Mouse (Mus musculus) spleen, postnatal 14 days (tissue): ENCODE measurements around the gene Nap1l4.

Source experiments
- DNase-seq, 2 experiments: peaks; one replicate each; pipeline ENCODE4 v3.0.0; 2021 to 2022; ENCODE audit warnings: low spot score in 2 of 2

Nap1l4 gene

DNA sequence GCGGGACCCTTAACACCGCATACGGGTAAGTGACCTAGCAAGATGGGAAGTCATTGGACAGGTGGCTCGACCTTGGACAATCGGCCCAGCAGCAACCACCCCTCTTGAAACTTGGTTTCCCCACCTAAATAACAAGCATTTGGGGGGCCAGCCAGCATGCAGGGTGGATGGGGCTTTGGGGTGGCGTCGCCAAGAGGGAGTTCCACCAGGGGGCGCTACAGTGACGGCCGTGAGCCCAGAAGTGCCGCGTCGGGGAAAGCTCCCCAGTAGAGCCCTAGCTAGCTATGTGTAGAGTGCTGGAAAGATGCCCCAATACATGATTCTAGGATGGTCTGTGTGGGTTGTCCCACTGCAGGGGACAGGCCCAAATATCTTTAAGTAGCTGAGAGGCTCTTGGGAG lies 68.4 kb downstream of the Nap1l4 start:
- DNase-seq, result peak; percentile 33 to 60

DNA sequence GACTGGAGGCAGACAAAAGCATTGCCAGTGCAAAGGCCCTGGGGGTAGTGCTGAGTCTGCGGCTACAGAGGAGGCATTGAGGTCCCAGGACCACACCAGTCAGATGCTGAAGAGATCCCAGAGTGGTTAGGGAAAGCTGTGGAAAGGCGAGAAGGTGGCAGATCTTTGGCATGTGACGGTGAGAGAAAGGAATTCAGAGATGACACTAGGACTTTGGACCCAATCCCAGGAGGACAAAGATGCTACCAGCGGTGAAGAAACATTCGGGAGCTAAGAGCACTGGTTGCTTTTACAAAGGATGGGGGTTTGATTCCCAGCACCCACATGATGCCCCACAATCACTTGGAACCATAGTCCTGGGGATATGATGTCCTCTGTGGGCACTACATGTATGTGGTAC lies 71.1 kb downstream of the Nap1l4 start:
- DNase-seq, result no peak

DNA sequence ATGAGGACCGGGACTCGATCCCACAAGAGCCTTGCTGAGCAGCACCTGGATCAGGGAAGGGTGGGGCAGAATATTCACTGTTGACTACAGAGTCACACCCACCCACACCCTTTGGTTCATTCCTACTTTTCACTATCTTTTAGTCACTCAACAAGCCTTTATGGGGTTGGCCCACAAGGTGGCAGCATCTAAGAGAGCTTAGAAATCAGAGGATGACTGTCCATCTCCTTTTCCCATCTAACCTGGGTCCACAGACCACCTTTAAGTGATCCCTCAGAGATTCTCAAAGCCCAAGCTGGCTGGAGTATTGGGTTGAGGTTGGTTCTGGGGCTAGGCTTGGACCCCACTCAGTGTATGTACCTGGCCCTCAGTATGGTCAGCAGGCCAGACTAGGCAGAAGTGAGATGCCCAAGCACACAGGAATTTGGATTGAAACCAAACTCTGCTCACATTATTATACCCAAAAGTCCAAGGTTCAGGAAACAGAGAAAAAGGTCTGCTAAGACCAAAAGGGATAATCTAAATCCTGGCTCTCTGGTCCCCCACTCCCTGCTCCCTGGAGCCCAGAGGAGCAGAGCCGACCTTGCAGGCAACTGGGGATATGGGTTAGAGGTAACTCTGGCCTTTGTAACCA lies 72.1 kb downstream of the Nap1l4 start:
- DNase-seq, result no peak

DNA sequence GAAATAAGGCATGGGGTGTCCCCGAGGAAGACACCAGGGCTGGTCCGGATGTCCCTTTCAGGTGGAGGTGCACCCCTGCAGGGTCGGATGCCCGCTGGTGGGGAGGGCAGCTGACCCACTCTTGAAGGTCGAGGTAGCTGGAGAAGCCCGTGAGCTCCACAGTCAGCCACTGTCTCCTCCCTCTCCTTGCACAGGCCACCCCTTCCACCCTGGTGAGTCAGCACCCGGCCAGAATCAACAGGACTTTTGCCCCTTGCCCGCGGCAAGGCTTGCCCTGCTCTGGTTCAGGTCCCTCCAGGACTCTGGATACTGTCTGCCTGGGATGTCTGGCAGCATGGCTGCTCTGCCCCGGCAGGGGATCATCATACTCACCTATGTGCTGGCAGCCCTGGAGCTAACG lies 73.0 kb downstream of the Nap1l4 start:
- DNase-seq, result no peak

DNA sequence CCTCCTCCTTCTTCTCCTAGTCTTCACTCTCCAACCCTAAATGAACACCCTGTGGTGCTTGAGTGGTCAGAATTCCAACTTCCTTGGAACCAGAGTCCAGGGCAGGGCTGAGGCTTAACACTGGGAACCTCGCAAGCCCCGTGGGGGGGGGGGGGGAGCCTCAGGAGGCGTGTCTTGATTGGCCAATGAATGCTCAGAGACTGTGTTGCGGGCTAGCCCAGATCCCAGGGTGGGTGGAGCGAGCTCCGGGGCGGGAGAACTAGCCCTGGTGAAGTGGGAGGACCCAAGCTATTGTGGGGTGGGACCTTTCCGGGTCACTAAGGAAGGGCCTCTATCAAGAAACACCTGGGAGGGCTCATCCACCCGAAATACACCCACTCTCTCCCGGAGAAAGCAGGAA lies 74.1 kb downstream of the Nap1l4 start:
- no peak for DNase-seq

DNA sequence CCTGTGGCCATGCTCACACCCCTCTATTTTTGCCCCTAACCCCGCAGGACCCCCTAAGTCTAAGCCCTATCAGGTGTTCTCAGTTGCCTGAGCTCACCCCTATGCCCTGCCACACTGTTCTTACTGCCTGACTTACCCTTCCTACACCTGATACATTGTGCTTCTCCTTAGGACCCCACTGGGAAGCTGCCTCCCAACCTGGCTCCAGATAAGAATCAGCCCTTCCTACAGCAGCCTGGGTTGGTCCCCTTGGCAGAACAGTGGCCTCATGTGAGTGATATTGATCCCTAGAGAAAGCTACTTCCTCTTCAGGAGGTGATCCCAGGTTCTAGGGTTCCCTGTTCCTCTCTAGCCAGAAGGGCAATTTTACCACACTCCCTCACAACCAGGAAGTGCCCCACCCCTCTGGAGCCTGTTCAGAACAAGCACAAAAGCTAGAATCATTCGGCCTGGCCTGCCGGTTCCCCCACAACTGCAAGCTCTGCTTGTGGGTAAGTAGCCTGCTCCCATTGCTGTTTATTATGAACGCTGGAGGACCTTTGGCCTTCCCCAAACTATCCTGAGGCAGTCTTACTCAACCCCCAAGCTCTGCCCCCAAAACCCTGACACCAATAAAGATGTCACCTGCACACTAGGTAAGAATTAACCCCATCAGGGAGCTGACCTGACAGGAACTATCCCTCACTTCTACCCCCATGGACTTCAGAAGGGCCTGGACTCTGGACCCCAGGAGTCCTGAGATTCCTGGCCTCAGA lies 75.4 kb downstream of the Nap1l4 start, which contains the start of gene Slc22a18:
Slc22a18 (plus strand) TSS at position 390 of the 755 bp plus-strand sequence.
- no peak for DNase-seq

DNA sequence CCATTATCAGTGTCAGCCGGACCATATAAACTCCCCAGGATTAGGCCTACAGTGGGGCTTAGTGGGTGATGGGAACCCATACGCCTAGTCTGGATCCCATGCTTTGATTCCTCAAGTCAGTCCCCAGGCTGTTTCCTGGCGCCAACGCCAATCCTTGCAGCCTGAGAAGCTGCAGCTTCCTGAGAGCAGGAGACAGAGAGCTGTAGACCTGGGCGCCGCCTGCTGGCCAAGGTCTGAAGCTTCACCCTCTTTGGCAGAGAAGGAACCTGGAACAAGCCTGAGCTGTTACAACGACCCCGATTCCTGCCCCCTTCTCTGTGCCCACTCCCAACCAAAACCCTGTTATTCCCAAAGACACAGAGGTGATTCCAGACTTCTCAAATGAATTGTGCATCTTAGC lies 79.0 kb downstream of the Nap1l4 start:
- DNase-seq, result peak in 1 of 2 experiments; percentile 46

DNA sequence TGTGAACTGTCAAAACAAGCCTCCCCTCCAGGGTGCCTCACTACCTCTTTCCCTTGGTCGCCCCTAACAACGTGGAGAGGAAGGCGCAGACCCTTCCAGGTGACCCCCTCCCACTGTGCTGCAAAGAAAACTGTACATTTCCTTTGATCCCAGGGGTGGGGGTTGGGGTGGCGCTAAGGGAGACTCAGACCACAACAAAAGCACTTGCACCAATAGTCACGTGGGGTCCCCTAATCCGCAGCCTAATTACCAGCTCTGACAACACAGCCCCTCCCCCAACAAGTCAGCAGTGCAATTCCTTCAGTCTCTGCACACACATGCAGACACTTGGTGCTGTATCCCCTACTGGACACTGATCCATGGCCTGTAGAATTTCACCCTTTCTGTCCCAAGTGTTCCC lies 81.2 kb downstream of the Nap1l4 start:
- no peak for DNase-seq

DNA sequence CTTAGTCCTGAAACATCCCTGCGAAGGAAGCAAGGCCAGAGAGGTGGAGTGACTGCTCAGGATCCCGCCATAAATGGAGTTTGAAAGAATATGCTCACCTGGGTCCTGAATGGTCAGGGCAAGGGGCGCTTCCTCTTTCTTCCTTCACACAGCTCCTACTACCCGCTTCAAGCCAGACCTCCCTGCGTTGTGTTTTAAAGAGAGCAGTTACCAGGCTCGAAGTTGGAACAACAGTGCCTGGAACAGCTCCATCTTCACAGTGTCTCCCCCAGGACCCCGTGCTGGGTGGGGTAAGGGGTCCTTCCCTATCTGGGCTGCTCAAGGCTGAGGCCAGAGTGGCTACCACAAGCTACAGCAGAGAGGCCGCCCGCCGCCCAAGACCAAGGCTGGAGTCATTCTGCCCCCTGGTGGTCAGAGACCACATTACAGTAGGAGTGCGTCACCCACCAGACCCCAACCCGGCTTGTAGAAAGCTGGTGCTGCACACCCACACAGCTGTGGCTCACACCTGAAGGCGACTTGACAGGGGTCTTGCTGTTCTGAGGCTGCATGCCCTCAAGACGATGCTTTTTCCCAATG lies 82.7 kb downstream of the Nap1l4 start:
- peak; percentile 38 to 65 for DNase-seq

DNA sequence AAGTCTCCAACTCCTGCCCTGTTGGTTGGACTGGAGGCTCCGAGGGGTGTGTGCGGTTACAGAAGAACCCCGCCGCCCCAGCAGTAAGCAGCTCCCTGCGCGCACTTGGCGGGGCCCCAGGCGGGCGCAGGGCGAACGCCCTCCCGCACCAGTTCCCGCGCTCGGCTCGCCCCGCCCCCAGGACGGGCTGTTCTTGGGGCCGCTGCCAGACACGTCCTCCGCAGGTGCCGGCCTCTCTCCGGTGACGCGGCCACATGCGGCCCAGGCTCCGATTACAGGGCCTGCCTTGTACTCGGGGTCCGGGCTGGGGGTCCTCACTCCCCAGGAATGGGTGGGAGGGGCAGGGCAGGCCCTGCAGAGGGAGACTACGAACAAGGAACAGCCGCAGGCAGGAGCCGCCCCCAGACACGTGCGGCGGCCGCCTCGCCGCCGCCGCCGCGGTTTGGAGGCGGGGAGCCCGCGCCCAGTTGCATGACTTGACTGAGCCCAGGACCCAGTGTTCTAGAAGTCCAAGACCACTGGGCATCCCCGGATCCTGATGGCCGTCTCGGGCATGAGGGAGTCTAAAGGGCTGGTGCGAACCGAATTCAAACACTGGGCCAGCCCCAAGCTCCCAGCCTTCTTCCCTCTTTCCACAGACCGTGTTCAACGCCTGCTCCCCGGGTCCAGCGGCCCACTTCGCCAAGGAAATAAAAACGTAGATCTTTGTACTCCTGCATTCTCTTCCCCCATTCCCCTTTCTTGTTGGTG lies 83.9 kb downstream of the Nap1l4 start:
- no peak for DNase-seq

DNA sequence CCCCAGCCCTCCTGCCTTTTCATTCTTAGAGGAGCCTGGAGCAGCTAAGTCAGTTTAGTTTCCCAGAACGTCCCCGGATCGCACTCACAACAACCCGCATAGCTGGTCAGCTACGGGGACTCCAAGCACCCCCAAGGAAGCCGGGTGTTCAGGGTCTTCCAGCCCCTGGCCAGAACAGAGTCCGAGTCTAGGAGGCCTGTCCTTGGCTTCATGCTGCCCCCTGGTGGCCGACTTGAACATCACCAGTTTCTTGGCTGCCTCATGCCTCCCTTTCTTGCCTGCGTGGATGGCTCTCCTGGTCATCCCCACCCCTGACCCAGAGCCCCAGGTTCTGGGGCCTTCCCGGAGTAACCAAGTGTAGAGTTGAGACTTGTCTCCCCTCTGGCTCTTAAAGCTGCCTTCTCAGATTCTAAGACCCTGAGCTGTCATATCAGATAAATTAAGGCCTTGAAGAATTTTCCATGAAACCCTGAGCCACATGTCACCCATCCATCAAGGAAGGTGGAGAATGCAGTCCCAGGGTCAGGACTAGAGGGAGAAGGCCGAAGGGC lies 85.0 kb downstream of the Nap1l4 start:
- DNase-seq, result peak; percentile 42 to 47
